Mouse (Mus musculus) G1E (cell line): ENCODE results near the gene Gcn1l1. TPM values are rescaled to one million over a fixed set of nuclear protein-coding genes. Genes with fewer than 3 reads are reported as not detected.

Experiments
- ATAC-seq: 2 replicates; pipeline ENCODE4 v1.8.0; 2016; ENCODE audit warnings: mild to moderate bottlenecking; ENCODE audit not compliant: insufficient number of reproducible peaks, poor library complexity, low FRiP score, severe bottlenecking; ENCODE audit errors: extremely low read depth
- DNase-seq: peaks from one replicate; pipeline ENCODE4 v3.0.0; 2012; ENCODE audit warnings: low spot score
- H3K27me3 ChIP-seq: 2 replicates; pipeline ENCODE4 v1.6.1; 2012; ENCODE audit warnings: mild to moderate bottlenecking, low read length, inconsistent platforms; ENCODE audit not compliant: insufficient read depth
- H3K36me3 ChIP-seq: replicated peaks from 2 replicates; pipeline ENCODE3; 2012; ENCODE audit warnings: mild to moderate bottlenecking, inconsistent platforms
- H3K4me1 ChIP-seq: 2 replicates; pipeline ENCODE4 v1.6.1; 2012; ENCODE audit warnings: low read depth, low read length, inconsistent platforms, mixed read lengths; ENCODE audit not compliant: insufficient read depth
- H3K4me3 ChIP-seq: 2 replicates; pipeline ENCODE4 v1.5.1; 2012; ENCODE audit warnings: low read depth, mild to moderate bottlenecking, inconsistent platforms, low read length, moderate library complexity, mixed read lengths
- H3K9me3 ChIP-seq: replicated peaks from 2 replicates; pipeline ENCODE4 v1.6.1; 2012; ENCODE audit warnings: inconsistent platforms
- CTCF ChIP-seq: IDR thresholded peaks from 2 replicates; pipeline ENCODE4 v1.5.1; 2012; ENCODE audit warnings: low read depth, low read length, inconsistent platforms, mixed read lengths
- GATA1 ChIP-seq: IDR thresholded peaks from 2 replicates; pipeline ENCODE4 v1.6.1; 2012; ENCODE audit warnings: borderline replicate concordance, low read length, inconsistent platforms, mixed read lengths
- GATA2 ChIP-seq: IDR thresholded peaks from 2 replicates; pipeline ENCODE4 v1.6.1; 2012; ENCODE audit warnings: low read depth, low read length, inconsistent platforms, borderline replicate concordance
- POLR2AphosphoS5 ChIP-seq: IDR thresholded peaks from 2 replicates; pipeline ENCODE4 v1.6.1; 2012; ENCODE audit warnings: low read depth, low read length, inconsistent platforms; ENCODE audit not compliant: insufficient replicate concordance
- TAL1 ChIP-seq: conservative IDR thresholded peaks from 2 replicates; pipeline ENCODE4 v1.6.1; 2012; ENCODE audit warnings: low read depth, low read length, inconsistent platforms, mixed read lengths
- polyA plus RNA-seq: library from polyadenylated mRNA; stranded (reverse); fragments of >175 nt; gene quantifications from 2 replicates; pipeline ENCODE4 v1.2.3, GENCODE M21; 2012
- total RNA-seq, 2 experiments: library from RNA; stranded (forward) in 1 of 2; stranded (reverse) in 1 of 2; fragments of 200-1000 nt in 1 of 2; fragments of >200 nt in 1 of 2; fragmentation: Nextera tagmentation in 1 of 2; gene quantifications; 2 replicates each; pipeline ENCODE4 v1.2.3; 2014 to 2017

The Gcn1l1 gene
- total and polyA plus RNA-seq, 3 experiments, result 44.6 to 158 (median 96.0) TPM

DNA sequence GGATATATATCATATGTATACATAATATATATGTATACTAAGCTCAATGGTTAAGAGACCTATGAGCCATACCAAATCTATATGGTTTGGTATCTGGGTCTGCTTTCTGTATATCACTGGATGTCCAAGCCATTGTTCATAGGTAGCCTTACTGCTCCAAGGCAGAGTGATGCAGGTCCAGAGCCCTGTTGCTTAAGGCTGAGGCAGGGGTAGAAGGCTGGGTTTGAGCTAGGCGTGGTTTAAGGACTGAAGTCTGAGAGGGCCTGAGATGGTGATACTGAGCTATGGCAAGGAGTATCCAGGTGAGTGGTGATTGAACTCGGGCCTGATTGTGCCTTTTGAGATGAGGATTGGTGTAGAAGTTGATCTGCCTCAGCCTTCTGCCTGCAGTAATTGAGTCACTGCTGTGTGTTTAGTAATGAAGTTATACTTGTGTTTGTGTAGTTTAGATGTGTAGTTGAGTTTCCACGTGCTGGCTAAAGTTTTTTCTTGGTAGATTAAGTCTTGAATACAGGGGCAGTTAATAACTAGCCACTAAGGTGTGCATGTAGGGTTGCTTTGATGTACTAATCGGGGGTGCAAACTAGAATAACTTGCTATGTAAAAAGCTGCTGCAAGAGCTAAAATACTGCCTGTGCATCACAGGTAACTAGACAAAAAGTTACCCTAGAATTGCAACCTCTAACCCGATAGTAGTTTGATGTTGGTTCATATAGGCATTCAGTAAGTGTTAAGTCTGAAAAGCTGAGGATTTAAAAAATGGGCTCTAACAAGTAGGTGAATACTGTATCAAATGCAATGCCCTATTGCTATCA is 1.1 kb upstream of the Gcn1l1 start:
- Histone ChIP-seq H3K36me3 (peaks cover 66% of the 10 kb centered on the region), H3K9me3 (no peaks in the 10 kb centered on the region), H3K27me3 (no peaks in the 10 kb centered on the region), H3K4me1 (peaks cover 43% of the 10 kb centered on the region), H3K4me3 (no peak overlapping the region; the same call in 1 of the 2 replicates)
- no peak for ATAC-seq
- no peak; the same call in 1 of the 2 replicates for TF ChIP-seq POLR2AphosphoS5
- TF ChIP-seq GATA1, result no peak
- TF ChIP-seq TAL1, result no peak
- DNase-seq, result no peak

DNA sequence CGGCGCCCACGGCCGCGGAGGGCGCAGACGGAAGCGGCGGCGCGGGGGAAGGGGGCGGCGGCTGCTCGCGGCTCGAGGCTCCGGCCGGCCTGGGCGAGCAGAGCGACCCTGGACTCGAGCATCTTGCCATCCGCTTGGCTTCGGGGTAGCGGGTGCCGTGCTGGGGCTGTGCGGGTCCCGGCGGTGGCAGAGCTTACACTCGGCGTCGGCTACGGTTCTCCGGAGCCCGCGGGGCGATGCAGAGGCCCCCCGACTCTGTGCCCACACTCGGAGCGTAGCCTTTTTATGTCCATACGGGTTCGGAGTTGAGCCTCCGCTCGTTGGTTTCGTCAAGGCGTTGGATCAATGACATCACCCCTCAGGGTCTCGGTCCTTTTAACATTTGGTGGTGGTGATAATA is 349 bp downstream of the Gcn1l1 start:
- TF ChIP-seq GATA2 (no peak), GATA1 (no peak), TAL1 (no peak), POLR2AphosphoS5 (0 out of 2 replicates have a peak, but pooled peaks have one; percentile 31), CTCF (no peak)
- Histone ChIP-seq H3K36me3 (peaks cover 75% of the 10 kb centered on the region), H3K9me3 (no peaks in the 10 kb centered on the region), H3K4me1 (peaks cover 48% of the 10 kb centered on the region), H3K27me3 (no peaks in the 10 kb centered on the region), H3K4me3 (peak overlapping the region; percentile 93)
- no peak for ATAC-seq
- no peak for DNase-seq

DNA sequence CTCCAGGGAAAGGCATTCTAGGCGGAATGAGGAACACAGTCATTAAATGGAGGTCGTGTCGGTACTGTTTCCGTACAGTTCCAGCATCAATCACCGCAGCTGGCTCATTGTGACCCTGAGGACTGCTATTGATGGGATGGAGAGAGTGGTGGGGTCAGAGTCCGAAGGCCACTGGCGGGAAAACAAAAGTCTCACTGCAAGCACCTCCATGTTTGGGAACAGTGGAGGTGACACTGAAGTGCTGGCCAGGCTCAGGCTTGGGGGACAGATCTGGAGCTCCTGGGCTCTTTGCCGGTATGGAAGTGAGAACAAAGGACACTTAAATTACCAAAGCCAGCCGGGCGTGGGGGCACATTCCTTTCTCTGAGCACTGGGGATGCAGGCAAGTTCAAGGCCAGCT is 3.6 kb downstream of the Gcn1l1 start:
- DNase-seq (no peak), ATAC-seq (no peak)
- Histone ChIP-seq H3K27me3 (no peaks in the 10 kb centered on the region), H3K4me3 (no peak overlapping the region), H3K9me3 (no peaks in the 10 kb centered on the region), H3K4me1 (peaks cover 44% of the 10 kb centered on the region), H3K36me3 (peaks cover 78% of the 10 kb centered on the region)
- TF ChIP-seq TAL1 (no peak), CTCF (no peak), GATA2 (no peak), POLR2AphosphoS5 (no peak), GATA1 (no peak)

DNA sequence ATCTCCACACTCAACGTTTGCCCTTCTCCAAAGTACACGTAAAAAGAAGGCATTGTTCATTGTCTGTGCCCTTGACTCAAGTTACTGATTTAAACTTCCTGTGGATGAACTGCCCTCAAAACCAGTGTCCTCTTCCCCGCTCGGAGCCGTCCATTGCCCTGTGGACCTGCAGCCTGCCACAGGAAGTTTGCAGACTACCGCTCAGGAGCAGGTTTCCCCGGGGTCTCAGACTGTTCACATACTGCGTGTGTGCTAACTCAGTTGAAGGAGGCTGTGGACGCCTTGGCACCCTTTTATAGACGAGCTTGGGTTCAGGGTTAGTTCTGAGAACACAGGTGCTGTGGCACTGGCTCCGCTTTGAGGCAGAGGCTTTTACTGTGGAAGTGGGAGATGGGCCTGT is 4.3 kb downstream of the Gcn1l1 start:
- Histone ChIP-seq H3K4me1 (peaks cover 44% of the 10 kb centered on the region), H3K36me3 (peaks cover 79% of the 10 kb centered on the region), H3K9me3 (no peaks in the 10 kb centered on the region), H3K4me3 (no peak overlapping the region), H3K27me3 (no peaks in the 10 kb centered on the region)
- DNase-seq (no peak), ATAC-seq (no peak)
- TF ChIP-seq CTCF (no peak), TAL1 (no peak), GATA1 (no peak), POLR2AphosphoS5 (no peak), GATA2 (no peak)

DNA sequence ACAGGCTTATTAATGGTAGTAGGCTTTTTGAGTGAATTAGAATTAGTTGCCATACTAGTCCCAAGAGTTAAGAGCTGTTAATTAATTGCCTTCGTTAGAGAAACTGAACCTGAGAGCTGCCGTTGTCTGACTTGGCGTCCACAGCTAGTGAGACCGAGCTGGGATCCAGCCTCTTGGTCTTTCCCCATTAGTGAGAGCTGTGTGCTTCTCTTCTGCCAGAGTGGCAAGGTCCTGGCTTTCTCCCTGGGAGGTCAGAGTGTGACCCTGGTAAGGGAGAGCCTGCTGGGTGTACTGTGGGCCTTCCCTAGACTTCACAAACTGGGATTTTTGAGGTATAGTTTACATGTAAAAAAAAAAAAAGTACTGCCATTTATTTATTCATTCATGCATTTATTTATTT is 4.7 kb downstream of the Gcn1l1 start:
- no peaks in the 10 kb centered on the region for H3K9me3 ChIP-seq
- no peak for TF ChIP-seq POLR2AphosphoS5
- no peak for TF ChIP-seq GATA1
- no peak for TF ChIP-seq CTCF
- TF ChIP-seq TAL1, result no peak
- TF ChIP-seq GATA2, result no peak
- H3K4me3 ChIP-seq, result no peak overlapping the region
- H3K36me3 ChIP-seq, result peaks cover 82% of the 10 kb centered on the region
- peaks cover 46% of the 10 kb centered on the region for H3K4me1 ChIP-seq
- no peaks in the 10 kb centered on the region for H3K27me3 ChIP-seq
- DNase-seq (no peak), ATAC-seq (no peak)

DNA sequence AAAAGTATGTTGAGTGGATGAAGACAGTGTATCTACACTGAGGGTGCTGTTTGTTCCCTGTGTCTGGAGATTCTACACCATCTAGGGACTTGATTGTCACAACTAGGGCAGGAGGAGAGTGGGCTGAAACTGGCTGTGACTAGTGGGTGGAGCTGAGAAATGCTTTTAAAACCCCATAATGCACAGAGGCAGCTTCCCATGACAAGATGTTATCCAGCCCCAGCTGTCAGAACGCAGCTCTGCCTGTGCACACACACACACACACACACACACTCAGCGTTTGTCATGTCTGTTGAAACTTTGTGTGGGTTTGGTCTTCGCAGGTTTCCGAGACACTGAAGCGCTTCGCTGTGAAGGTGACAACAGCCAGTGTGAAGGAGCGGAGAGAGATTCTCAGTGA is 6.0 kb downstream of the Gcn1l1 start:
- DNase-seq, result no peak
- Histone ChIP-seq H3K4me3 (no peak overlapping the region), H3K9me3 (no peaks in the 10 kb centered on the region), H3K27me3 (no peaks in the 10 kb centered on the region), H3K36me3 (peaks cover 94% of the 10 kb centered on the region), H3K4me1 (peaks cover 39% of the 10 kb centered on the region)
- ATAC-seq, result no peak
- TF ChIP-seq GATA1, result no peak
- TF ChIP-seq CTCF, result no peak

DNA sequence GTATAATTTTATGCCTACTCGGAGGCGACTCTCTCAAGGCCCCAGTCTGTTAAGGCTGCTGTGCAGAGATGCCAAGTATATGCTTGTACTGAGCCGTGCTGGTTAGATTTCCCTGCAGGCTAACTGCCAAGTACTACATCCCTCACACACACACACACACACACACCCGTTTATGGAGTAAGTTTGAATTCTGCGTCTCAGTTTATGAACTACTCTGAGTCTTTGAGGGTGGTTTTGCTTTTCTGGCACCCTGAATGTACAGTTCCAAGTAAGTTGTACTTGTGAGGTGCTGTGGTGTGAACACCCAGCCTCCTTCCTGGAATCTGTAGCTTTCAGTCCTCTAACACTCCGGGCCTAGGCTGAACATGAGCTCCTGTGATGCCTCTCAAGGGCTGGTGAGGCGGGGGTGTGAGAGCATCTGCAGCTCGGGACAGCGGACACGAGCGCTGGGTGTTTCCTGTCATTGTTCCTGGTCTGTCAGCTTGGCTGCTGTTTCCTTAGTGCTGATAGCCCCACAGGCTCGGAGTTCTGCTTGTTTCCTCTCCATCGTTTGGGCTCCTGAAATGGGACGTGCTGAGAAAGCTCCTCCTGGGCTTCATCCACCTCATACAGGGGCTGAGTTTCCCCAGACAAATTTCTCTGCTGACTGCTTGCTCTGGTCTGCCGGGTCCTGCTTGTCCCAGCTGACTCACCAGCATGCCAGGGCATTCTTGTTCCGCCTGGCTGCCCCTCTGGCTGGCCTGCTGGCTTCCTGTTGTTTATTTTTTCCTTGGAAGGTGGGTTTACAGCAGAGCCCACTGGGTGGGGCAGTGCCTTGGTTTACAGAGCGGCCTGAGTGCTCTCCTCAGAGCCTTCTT is 7.9 kb downstream of the Gcn1l1 start:
- Histone ChIP-seq H3K27me3 (no peaks in the 10 kb centered on the region), H3K9me3 (no peaks in the 10 kb centered on the region), H3K4me1 (peaks cover 22% of the 10 kb centered on the region), H3K36me3 (peaks cover 97% of the 10 kb centered on the region), H3K4me3 (no peak overlapping the region)
- ATAC-seq, result no peak
- TF ChIP-seq POLR2AphosphoS5 (no peak), CTCF (no peak), GATA2 (no peak), TAL1 (no peak), GATA1 (no peak)
- no peak for DNase-seq
